In the genomic region with DNA sequence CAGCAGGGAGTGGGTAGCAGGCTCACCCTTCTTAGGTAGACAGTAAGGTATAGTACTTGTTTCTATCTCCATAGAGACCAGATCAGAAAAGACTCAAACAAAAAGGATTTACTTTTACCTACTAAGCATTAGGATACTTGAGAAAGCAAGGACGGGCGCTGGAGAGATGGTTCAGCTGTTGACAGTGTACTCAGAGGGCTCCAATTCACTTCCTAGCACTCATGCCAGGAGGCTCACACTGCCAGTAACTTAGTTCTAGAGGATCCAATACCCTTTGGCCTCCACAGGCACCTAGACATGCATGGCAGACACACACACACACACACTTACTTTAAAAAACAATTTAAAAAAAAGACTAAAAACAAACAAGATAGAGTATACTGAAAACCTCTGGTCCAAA, we compare ENCODE assay signal across 20 mouse cellular contexts.
A peak's percentile ranks its signal among the peaks of the same experiment; 100 is the strongest.
DNase-seq lines count a peak whose midpoint lies in the region; ATAC-seq and TF ChIP-seq lines count a peak whose summit lies in the region.
"Had no signal": no experiment of that assay in that cellular context is flagged by ENCODE, and none has a peak within 500 bp of the region (broad histone marks: within the 10 kb centered on the region; RNA-seq: fewer than 3 reads in every experiment).

No protein-coding gene starts in this region.

- intact Hi-C loops in gastrocnemius, adult 2 months (cut with DNase I), result no loop called here
- intact Hi-C loops in gastrocnemius, postnatal 36 days (cut with DNase I), result no loop called here

- H3K27me3 ChIP-seq in forebrain, embryonic 10.5 days (ENCODE audit: poor library complexity, severe bottlenecking), result no peaks in the 10 kb centered on the region
- H3K27me3 ChIP-seq in kidney, embryonic 15.5 days, result no peaks in the 10 kb centered on the region
- H3K27me3 ChIP-seq: embryonic facial prominence, embryonic 13.5 days; forebrain, embryonic 15.5 days; hindbrain, embryonic 12.5 days had no signal

- peak; percentile 48 for DNase-seq in gastrocnemius, adult 2 months
- no peak for DNase-seq in gastrocnemius, postnatal 36 days
- peak; percentile 18 for DNase-seq in gastrocnemius, postnatal 10 days
- DNase-seq in lung, postnatal 10 days, result peak; percentile 44
- DNase-seq in skeletal muscle tissue, adult 2 months (ENCODE audit: low read depth, low spot score), result peak; percentile 25
- no peak for DNase-seq in forebrain, embryonic 10.5 days (ENCODE audit: extremely low spot score, low spot score)
- DNase-seq in spleen, adult 18-20 months, result no peak
- DNase-seq: adrenal gland, postnatal 10 days; cerebellum, adult 11-12 months; cerebellum, adult 9-11 months; cerebellum, postnatal 36 days; heart, adult 18-20 months; heart, postnatal 10 days; heart, postnatal 4 days had no signal

- no peak overlapping the region for H3K27ac ChIP-seq in gastrocnemius, adult 2 months
- no peak overlapping the region for H3K27ac ChIP-seq in forebrain, embryonic 10.5 days
- no peak overlapping the region for H3K27ac ChIP-seq in kidney, embryonic 15.5 days
- H3K27ac ChIP-seq: embryonic facial prominence, embryonic 13.5 days; forebrain, embryonic 15.5 days; heart, embryonic 10.5 days; hindbrain, embryonic 12.5 days had no signal

- WGBS in forebrain, embryonic 10.5 days, result 82% methylated on average over 2 of the region's 2 CpGs
- WGBS in kidney, embryonic 15.5 days, result 60% methylated on average over 2 of the region's 2 CpGs

- no peak overlapping the region for H3K9ac ChIP-seq in kidney, embryonic 15.5 days
- H3K9ac ChIP-seq: embryonic facial prominence, embryonic 13.5 days; forebrain, embryonic 15.5 days; hindbrain, embryonic 12.5 days had no signal

- H3K36me3 ChIP-seq in forebrain, embryonic 10.5 days (replicated peaks), result peaks cover 7% of the 10 kb centered on the region; the same call in 1 of the 2 replicates
- H3K36me3 ChIP-seq in kidney, embryonic 15.5 days, result no peaks in the 10 kb centered on the region
- H3K36me3 ChIP-seq: embryonic facial prominence, embryonic 13.5 days; forebrain, embryonic 15.5 days; heart, embryonic 10.5 days; hindbrain, embryonic 12.5 days had no signal

- H3K4me3 ChIP-seq in gastrocnemius, adult 2 months, result no peak overlapping the region
- no peak overlapping the region for H3K4me3 ChIP-seq in forebrain, embryonic 10.5 days
- no peak overlapping the region for H3K4me3 ChIP-seq in kidney, embryonic 15.5 days (replicated peaks)
- H3K4me3 ChIP-seq: embryonic facial prominence, embryonic 13.5 days; forebrain, embryonic 15.5 days; heart, embryonic 10.5 days; hindbrain, embryonic 12.5 days had no signal

- H3K9me3 ChIP-seq in forebrain, embryonic 10.5 days, result no peaks in the 10 kb centered on the region
- H3K9me3 ChIP-seq in kidney, embryonic 15.5 days (replicated peaks), result no peaks in the 10 kb centered on the region
- H3K9me3 ChIP-seq: embryonic facial prominence, embryonic 13.5 days; forebrain, embryonic 15.5 days; heart, embryonic 10.5 days; hindbrain, embryonic 12.5 days had no signal

- TF ChIP-seq CTCF in gastrocnemius, adult 2 months (IDR thresholded peaks at IDR 0.05), result no peak

- no peak for ATAC-seq in kidney, embryonic 15.5 days (replicated peaks; ENCODE audit: low FRiP score)
- ATAC-seq: forebrain, embryonic 15.5 days; hindbrain, embryonic 16.5 days had no signal

- H3K4me1 ChIP-seq in forebrain, embryonic 10.5 days, result no peaks in the 10 kb centered on the region
- H3K4me1 ChIP-seq in kidney, embryonic 15.5 days, result 0 out of 2 replicates have a peak, but pooled peaks cover 3% of the 10 kb centered on the region
- H3K4me1 ChIP-seq: hindbrain, embryonic 12.5 days had no signal

- H3K4me2 ChIP-seq in kidney, embryonic 15.5 days, result no peak overlapping the region
- H3K4me2 ChIP-seq: embryonic facial prominence, embryonic 13.5 days; forebrain, embryonic 15.5 days; hindbrain, embryonic 12.5 days had no signal

Comparison
In these comparisons a context has a peak if more than half of its experiments do, and no peak if none do; other contexts are left out.
1. DNase-seq: peak in gastrocnemius, adult 2 months (single experiment), gastrocnemius, postnatal 10 days (single experiment), lung, postnatal 10 days (single experiment) and skeletal muscle tissue, adult 2 months (single experiment); none in gastrocnemius, postnatal 36 days (0 of 2), forebrain, embryonic 10.5 days (single experiment) and spleen, adult 18-20 months (0 of 2).